Mouse (Mus musculus) v-Abl transformed pro-B cells (cell line): ENCODE data around the gene Asb6.

Source experiments
- in situ Hi-C, 2 experiments: fragments of 400-800 bp; cut with MboI; formaldehyde crosslinking; loops; one replicate each; pipeline ENCODE4 v1.15.1; 2025; ENCODE audit not compliant: unreplicated experiment in 2 of 2

Gene Asb6

DNA sequence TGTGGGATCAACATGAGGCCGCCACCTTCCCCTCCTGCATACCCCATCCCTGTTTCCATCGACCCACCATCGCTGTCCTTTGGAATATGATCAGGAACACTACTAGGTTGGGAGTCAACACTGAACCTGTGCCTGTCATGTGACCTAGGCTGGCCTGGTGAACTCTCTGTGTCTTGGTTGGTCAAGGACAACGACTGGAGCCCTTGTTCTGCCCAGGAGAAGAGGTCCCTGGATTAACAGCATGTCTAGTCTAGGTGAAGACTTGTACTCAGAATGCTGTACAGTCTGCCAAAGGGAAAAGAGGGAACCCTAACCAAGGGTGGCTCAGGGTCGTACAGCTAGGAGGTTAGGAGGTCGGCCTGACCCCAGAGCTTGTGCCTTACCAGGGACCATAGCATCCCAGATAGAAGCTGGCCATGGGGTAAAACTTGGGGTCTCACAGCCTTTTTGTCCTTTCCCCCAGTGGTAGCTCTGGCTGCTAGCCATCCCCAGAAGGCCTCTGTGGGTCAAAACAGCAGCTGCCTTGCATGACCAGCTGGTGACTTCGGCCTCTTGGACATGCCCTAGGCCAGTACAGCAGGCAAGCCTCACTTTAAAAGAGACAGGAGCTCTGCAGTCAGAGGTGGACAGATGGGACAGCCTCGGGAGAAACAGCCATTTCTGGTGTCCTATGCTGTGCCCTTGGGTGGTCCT, 56.7 kb downstream of the Asb6 start:
- in situ Hi-C loops, result no loop called here
